Comparison of ENCODE assay signal across 8 mouse cellular contexts in the genomic region with DNA sequence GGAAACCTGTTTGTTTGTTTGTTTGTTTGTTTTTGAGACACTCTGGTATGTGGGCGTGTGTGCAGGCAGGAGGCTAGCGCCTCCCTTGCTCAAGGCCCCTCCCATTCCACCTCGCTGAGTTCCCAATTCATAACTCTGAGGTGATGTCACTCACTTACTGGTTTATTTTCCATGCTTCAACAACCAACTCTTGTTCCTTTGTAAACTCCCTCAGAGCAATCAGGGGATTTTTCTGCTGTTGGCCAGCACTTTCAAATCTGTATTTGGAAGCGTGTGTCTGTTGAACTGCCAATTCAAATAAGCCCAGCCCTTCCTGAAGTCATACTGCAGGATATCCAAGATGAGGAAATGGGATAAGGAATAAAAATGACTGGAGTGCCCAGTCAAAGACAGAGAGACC. TPM values are rescaled to one million over a fixed set of nuclear protein-coding genes. Genes with fewer than 3 reads are reported as not detected.
DNase-seq lines count a peak whose midpoint lies in the region; ATAC-seq lines count a peak whose summit lies in the region.

No protein-coding gene starts in this region.

- no peak overlapping the region for H3K27ac ChIP-seq in forebrain, embryonic 13.5 days
- no peak overlapping the region for H3K27ac ChIP-seq in limb, embryonic 11.5 days (replicated peaks; ENCODE audit: low read depth, low read length)
- no peak overlapping the region for H3K27ac ChIP-seq in midbrain, embryonic 16.5 days (ENCODE audit: low read length)

- H3K27me3 ChIP-seq in forebrain, embryonic 13.5 days = no peaks in the 10 kb centered on the region
- H3K27me3 ChIP-seq in limb, embryonic 11.5 days (ENCODE audit: control insufficient read depth, insufficient read depth, low read length) = no peaks in the 10 kb centered on the region
- H3K27me3 ChIP-seq in midbrain, embryonic 16.5 days (ENCODE audit: control insufficient read depth, insufficient read depth, low read depth, low read length) = no peaks in the 10 kb centered on the region

- H3K9ac ChIP-seq in forebrain, embryonic 13.5 days = peak overlapping the region; percentile 60
- no peak overlapping the region; the same call in 1 of the 2 replicates for H3K9ac ChIP-seq in limb, embryonic 11.5 days (ENCODE audit: low read length)
- H3K9ac ChIP-seq in midbrain, embryonic 16.5 days (ENCODE audit: low read depth, low read length) = no peak overlapping the region

- H3K4me3 ChIP-seq in forebrain, embryonic 13.5 days = peak overlapping the region; percentile 56
- H3K4me3 ChIP-seq in limb, embryonic 11.5 days (ENCODE audit: low read depth, low read length) = peak overlapping the region; percentile 77
- H3K4me3 ChIP-seq in midbrain, embryonic 16.5 days (ENCODE audit: low read depth, low read length) = no peak overlapping the region

- peaks cover 16% of the 10 kb centered on the region; the same call in 1 of the 2 replicates for H3K36me3 ChIP-seq in forebrain, embryonic 13.5 days (ENCODE audit: poor library complexity, severe bottlenecking)
- H3K36me3 ChIP-seq in limb, embryonic 11.5 days (ENCODE audit: control insufficient read depth, insufficient read depth, low read length) = peaks cover 2% of the 10 kb centered on the region; the same call in 1 of the 2 replicates
- H3K36me3 ChIP-seq in midbrain, embryonic 16.5 days (ENCODE audit: control insufficient read depth, insufficient read depth, low read length) = no peaks in the 10 kb centered on the region

- H3K4me2 ChIP-seq in forebrain, embryonic 13.5 days = peak overlapping the region; percentile 71
- H3K4me2 ChIP-seq in limb, embryonic 11.5 days (ENCODE audit: low read depth, severe bottlenecking) = peak overlapping the region; percentile 76
- H3K4me2 ChIP-seq in midbrain, embryonic 16.5 days (ENCODE audit: low read length) = peak overlapping the region; percentile 85; the same call in 1 of the 2 replicates

- WGBS in forebrain, embryonic 13.5 days = 5% methylated on average over 4 of the region's 4 CpGs
- WGBS in limb, embryonic 11.5 days = 30% methylated on average over 4 of the region's 4 CpGs
- WGBS in midbrain, embryonic 16.5 days = 24% methylated on average over 4 of the region's 4 CpGs

- H3K4me1 ChIP-seq in forebrain, embryonic 13.5 days = peaks cover 15% of the 10 kb centered on the region
- H3K4me1 ChIP-seq in limb, embryonic 11.5 days (ENCODE audit: control insufficient read depth, insufficient read depth, low read length) = peaks cover 7% of the 10 kb centered on the region; the same call in 1 of the 2 replicates
- H3K4me1 ChIP-seq in midbrain, embryonic 16.5 days (ENCODE audit: control insufficient read depth, insufficient read depth, low read length) = 0 out of 2 replicates have a peak, but pooled peaks cover 3% of the 10 kb centered on the region

- 0 out of 2 replicates have a peak, but pooled peaks have one; percentile 34 for ATAC-seq in forebrain, embryonic 13.5 days
- ATAC-seq in limb, embryonic 11.5 days (ENCODE audit: insufficient number of reproducible peaks, low FRiP score, low TSS enrichment, low read depth) = no peak
- ATAC-seq in midbrain, embryonic 16.5 days = no peak
- ATAC-seq in frontal cortex, adult (ENCODE audit: low TSS enrichment) = no peak

- peak; percentile 25 for DNase-seq in spleen, adult 12 weeks (ENCODE audit: low spot score)
- DNase-seq in spleen, postnatal 4 days (ENCODE audit: low spot score in 2 of 2) = no peak
- no peak for DNase-seq in limb, embryonic 11.5 days (ENCODE audit: low spot score)
- DNase-seq in cerebellum, adult 18-20 months = no peak
- DNase-seq in adipocyte (ENCODE audit: low spot score) = no peak

- no peaks in the 10 kb centered on the region for H3K9me3 ChIP-seq in forebrain, embryonic 13.5 days (replicated peaks)
- H3K9me3 ChIP-seq in limb, embryonic 11.5 days (ENCODE audit: control insufficient read depth, low read length) = no peaks in the 10 kb centered on the region
- H3K9me3 ChIP-seq in midbrain, embryonic 16.5 days (replicated peaks; ENCODE audit: control insufficient read depth, low read length, poor library complexity, severe bottlenecking) = no peaks in the 10 kb centered on the region

RNA-seq across cellular contexts. Expression of a gene that starts 0.9 kb away (rescaled TPM):
- polyA plus RNA-seq in forebrain, embryonic 13.5 days (2015; fragmentation: Nextera tagmentation; extraction: Ambion mirVana) = 13.8 and 15.3 TPM in 2 replicates
- 16.0 and 19.6 TPM in 2 replicates for polyA plus RNA-seq in limb, embryonic 11.5 days (2014; fragmentation: Nextera tagmentation; extraction: Ambion mirVana)
- polyA plus RNA-seq in midbrain, embryonic 16.5 days (2015; fragmentation: Nextera tagmentation; extraction: Ambion mirVana) = 1.8 and 2.3 TPM in 2 replicates

RNA-seq across cellular contexts. Expression of a gene that starts 4.6 kb away (rescaled TPM):
- polyA plus RNA-seq in forebrain, embryonic 13.5 days (2015; fragmentation: Nextera tagmentation; extraction: Ambion mirVana) = not detected in 2 replicates
- not detected in 2 replicates for polyA plus RNA-seq in limb, embryonic 11.5 days (2014; fragmentation: Nextera tagmentation; extraction: Ambion mirVana)
- polyA plus RNA-seq in midbrain, embryonic 16.5 days (2015; fragmentation: Nextera tagmentation; extraction: Ambion mirVana) = not detected in 2 replicates

RNA-seq across cellular contexts. Expression of a gene that starts 24.4 kb away (rescaled TPM):
- polyA plus RNA-seq in forebrain, embryonic 13.5 days (2015; fragmentation: Nextera tagmentation; extraction: Ambion mirVana) = 154 and 157 TPM in 2 replicates
- polyA plus RNA-seq in limb, embryonic 11.5 days (2014; fragmentation: Nextera tagmentation; extraction: Ambion mirVana) = 171 and 172 TPM in 2 replicates
- 148 and 166 TPM in 2 replicates for polyA plus RNA-seq in midbrain, embryonic 16.5 days (2015; fragmentation: Nextera tagmentation; extraction: Ambion mirVana)

RNA-seq across cellular contexts. Expression of a gene that starts 39.8 kb away (rescaled TPM):
- 29.7 and 30.7 TPM in 2 replicates for polyA plus RNA-seq in forebrain, embryonic 13.5 days (2015; fragmentation: Nextera tagmentation; extraction: Ambion mirVana)
- 36.9 and 44.1 TPM in 2 replicates for polyA plus RNA-seq in limb, embryonic 11.5 days (2014; fragmentation: Nextera tagmentation; extraction: Ambion mirVana)
- 30.4 and 35.9 TPM in 2 replicates for polyA plus RNA-seq in midbrain, embryonic 16.5 days (2015; fragmentation: Nextera tagmentation; extraction: Ambion mirVana)

RNA-seq across cellular contexts. Expression of a gene that starts 55.3 kb away (rescaled TPM):
- polyA plus RNA-seq in forebrain, embryonic 13.5 days (2015; fragmentation: Nextera tagmentation; extraction: Ambion mirVana) = 0.11 and 0.36 TPM in 2 replicates
- 0.44 TPM in 1 of 2 replicates, not detected in the other for polyA plus RNA-seq in limb, embryonic 11.5 days (2014; fragmentation: Nextera tagmentation; extraction: Ambion mirVana)
- 0.37 and 0.74 TPM in 2 replicates for polyA plus RNA-seq in midbrain, embryonic 16.5 days (2015; fragmentation: Nextera tagmentation; extraction: Ambion mirVana)
